Mouse (Mus musculus) embryonic facial prominence, embryonic 15.5 days (tissue): ENCODE data around the gene Wdr31. TPM values are rescaled to one million over a fixed set of nuclear protein-coding genes. Genes with fewer than 3 reads are reported as not detected.

Experiments
- ATAC-seq: fragments of 200-750 bp; cut with Nextera tagmentation; 2 replicates; pipeline ENCODE4 v1.8.0; 2017; ENCODE audit warnings: low read depth, moderate TSS enrichment; ENCODE audit not compliant: insufficient number of reproducible peaks, low FRiP score, low TSS enrichment
- H3K27ac ChIP-seq: fragments of 300-500 bp; sonication (generic); replicated peaks from 2 replicates; pipeline ENCODE4 v1.5.1; 2015; ENCODE audit warnings: mild to moderate bottlenecking, inconsistent platforms
- H3K27me3 ChIP-seq: fragments of 300-500 bp; sonication (generic); 2 replicates; pipeline ENCODE4 v1.6.1; 2015; ENCODE audit warnings: inconsistent platforms
- H3K36me3 ChIP-seq: fragments of 300-500 bp; sonication (generic); 2 replicates; pipeline ENCODE4 v1.6.1; 2015; ENCODE audit warnings: mild to moderate bottlenecking, inconsistent platforms
- H3K4me1 ChIP-seq: fragments of 300-500 bp; sonication (generic); 2 replicates; pipeline ENCODE4 v1.6.1; 2015; ENCODE audit warnings: inconsistent platforms
- H3K4me2 ChIP-seq: fragments of 300-500 bp; sonication (generic); replicated peaks from 2 replicates; pipeline ENCODE4 v1.6.1; 2015; ENCODE audit warnings: mild to moderate bottlenecking, inconsistent platforms
- H3K4me3 ChIP-seq: fragments of 300-500 bp; sonication (generic); replicated peaks from 2 replicates; pipeline ENCODE4 v1.5.1; 2015; ENCODE audit warnings: mild to moderate bottlenecking, inconsistent platforms
- H3K9ac ChIP-seq: fragments of 300-500 bp; sonication (generic); 2 replicates; pipeline ENCODE4 v1.6.1; 2015; ENCODE audit warnings: inconsistent platforms
- H3K9me3 ChIP-seq: fragments of 300-500 bp; sonication (generic); replicated peaks from 2 replicates; pipeline ENCODE4 v1.6.1; 2016; ENCODE audit warnings: inconsistent platforms
- WGBS: fragments of 180-500 bp; shearing (Covaris S2); methylation state at CpG from one replicate; pipeline ENCODE4 v1.1.7; 2015; 5-methylcytosine and 5-hydroxymethylcytosine counted together
- polyA plus RNA-seq: library from polyadenylated mRNA; unstranded; fragments of >200 nt; fragmentation: Nextera tagmentation; extraction: Ambion mirVana; gene quantifications from 2 replicates; pipeline ENCODE4 v1.2.1, GENCODE M21; 2015

The Wdr31 gene
- polyA plus RNA-seq, 1 experiment from 2014 or later, result 11.2 TPM

- H3K36me3 ChIP-seq, result peaks cover 50% of the 10 kb centered on the region
- no peaks in the 10 kb centered on the region for H3K27me3 ChIP-seq
- no peak for ATAC-seq
- peaks cover 42% of the 10 kb centered on the region for H3K4me1 ChIP-seq
- H3K9me3 ChIP-seq, result no peaks in the 10 kb centered on the region
- WGBS, result 41% methylated on average over 11 of the region's 11 CpGs
- H3K27ac ChIP-seq, result no peak overlapping the region
- no peak overlapping the region for H3K9ac ChIP-seq
- H3K4me2 ChIP-seq, result no peak overlapping the region
- no peak overlapping the region for H3K4me3 ChIP-seq
Observed at GRCm38 (mm10) chr4:62513998-62514506, 43.4 kb upstream of the Wdr31 start.

GRCm38 (mm10) chr4:62509946-62510345, 39.2 kb upstream of the Wdr31 start:
- H3K9me3 ChIP-seq, result no peaks in the 10 kb centered on the region
- ATAC-seq, result no peak
- 89% methylated on average over 11 of the region's 11 CpGs for WGBS
- H3K4me2 ChIP-seq, result no peak overlapping the region
- no peak overlapping the region for H3K27ac ChIP-seq
- no peaks in the 10 kb centered on the region for H3K27me3 ChIP-seq
- no peak overlapping the region for H3K4me3 ChIP-seq
- H3K36me3 ChIP-seq, result peaks cover 64% of the 10 kb centered on the region
- no peak overlapping the region for H3K9ac ChIP-seq
- peaks cover 7% of the 10 kb centered on the region; the same call in 1 of the 2 replicates for H3K4me1 ChIP-seq

GRCm38 (mm10) chr4:62508839-62509238, 38.1 kb upstream of the Wdr31 start:
- ATAC-seq, result no peak
- H3K4me1 ChIP-seq, result peaks cover under 1% of the 10 kb centered on the region; the same call in 1 of the 2 replicates
- 90% methylated on average over 5 of the region's 5 CpGs for WGBS
- no peak overlapping the region for H3K27ac ChIP-seq
- no peak overlapping the region for H3K4me3 ChIP-seq
- H3K36me3 ChIP-seq, result peaks cover 63% of the 10 kb centered on the region
- no peaks in the 10 kb centered on the region for H3K27me3 ChIP-seq
- H3K4me2 ChIP-seq, result no peak overlapping the region
- no peaks in the 10 kb centered on the region for H3K9me3 ChIP-seq
- H3K9ac ChIP-seq, result no peak overlapping the region

- no peak for ATAC-seq
- Histone ChIP-seq H3K4me2 (no peak overlapping the region), H3K4me1 (0 out of 2 replicates have a peak, but pooled peaks cover 11% of the 10 kb centered on the region), H3K9ac (no peak overlapping the region), H3K27ac (no peak overlapping the region), H3K36me3 (peaks cover 42% of the 10 kb centered on the region), H3K9me3 (no peaks in the 10 kb centered on the region), H3K4me3 (no peak overlapping the region), H3K27me3 (no peaks in the 10 kb centered on the region)
- WGBS, result 60% methylated on average over 2 of the region's 2 CpGs
Observed at GRCm38 (mm10) chr4:62506798-62507197, 36.1 kb upstream of the Wdr31 start.

- Histone ChIP-seq H3K4me3 (no peak overlapping the region), H3K27me3 (no peaks in the 10 kb centered on the region), H3K4me2 (no peak overlapping the region), H3K9me3 (no peaks in the 10 kb centered on the region), H3K4me1 (peaks cover 15% of the 10 kb centered on the region), H3K36me3 (peaks cover 34% of the 10 kb centered on the region), H3K27ac (no peak overlapping the region), H3K9ac (no peak overlapping the region)
- 78% methylated on average over 3 of the region's 3 CpGs for WGBS
- no peak for ATAC-seq
Observed at GRCm38 (mm10) chr4:62505991-62506390, 35.3 kb upstream of the Wdr31 start.

- peak within 1 kb of the TSS; percentile 24 for H3K27ac ChIP-seq
- peak within 1 kb of the TSS; percentile 61 for H3K4me3 ChIP-seq
- H3K4me1 ChIP-seq, result peaks cover 15% of the 10 kb centered on the region
- H3K9ac ChIP-seq, result peak within 1 kb of the TSS; percentile 50
- 49% methylated on average over 3 of the region's 3 CpGs for WGBS
- peaks cover 21% of the 10 kb centered on the region for H3K36me3 ChIP-seq
- no peak for ATAC-seq
- no peaks in the 10 kb centered on the region for H3K27me3 ChIP-seq
- no peaks in the 10 kb centered on the region for H3K9me3 ChIP-seq
- H3K4me2 ChIP-seq, result peak within 1 kb of the TSS; percentile 66
Observed at GRCm38 (mm10) chr4:62503374-62503970, 32.8 kb upstream of the Wdr31 start, which contains the start of gene Hdhd3. TSS of gene Hdhd3 (minus strand) at chr4:62503467.

- no peaks in the 10 kb centered on the region for H3K9me3 ChIP-seq
- no peak overlapping the region for H3K4me3 ChIP-seq
- H3K36me3 ChIP-seq, result peaks cover 22% of the 10 kb centered on the region
- no peak overlapping the region for H3K9ac ChIP-seq
- H3K27ac ChIP-seq, result no peak overlapping the region
- no peak overlapping the region for H3K4me2 ChIP-seq
- ATAC-seq, result no peak
- H3K27me3 ChIP-seq, result no peaks in the 10 kb centered on the region
- WGBS, result 54% methylated on average over 7 of the region's 7 CpGs
- H3K4me1 ChIP-seq, result peaks cover 15% of the 10 kb centered on the region
Observed at GRCm38 (mm10) chr4:62502969-62503368, 32.3 kb upstream of the Wdr31 start.

GRCm38 (mm10) chr4:62501964-62502732, 31.5 kb upstream of the Wdr31 start:
- H3K4me1 ChIP-seq, result peaks cover 15% of the 10 kb centered on the region
- peak overlapping the region; percentile 24 for H3K27ac ChIP-seq
- H3K9ac ChIP-seq, result peak overlapping the region; percentile 50
- H3K36me3 ChIP-seq, result peaks cover 18% of the 10 kb centered on the region
- 2% methylated on average over 38 of the region's 38 CpGs for WGBS
- H3K4me2 ChIP-seq, result peak overlapping the region; percentile 66
- no peaks in the 10 kb centered on the region for H3K9me3 ChIP-seq
- no peaks in the 10 kb centered on the region for H3K27me3 ChIP-seq
- H3K4me3 ChIP-seq, result peak overlapping the region; percentile 61
- peak; percentile 92 for ATAC-seq

- Histone ChIP-seq H3K4me2 (peak overlapping the region; percentile 66), H3K9ac (peak overlapping the region; percentile 50), H3K27me3 (no peaks in the 10 kb centered on the region), H3K36me3 (peaks cover 18% of the 10 kb centered on the region), H3K4me3 (peak overlapping the region; percentile 61), H3K27ac (peak overlapping the region; percentile 24), H3K4me1 (peaks cover 15% of the 10 kb centered on the region), H3K9me3 (no peaks in the 10 kb centered on the region)
- WGBS, result under 1% methylated on average over 7 of the region's 7 CpGs
- no peak for ATAC-seq
Observed at GRCm38 (mm10) chr4:62501534-62501933, 30.8 kb upstream of the Wdr31 start.

- WGBS, result 79% methylated on average over 4 of the region's 4 CpGs
- H3K4me3 ChIP-seq, result no peak overlapping the region
Observed at GRCm38 (mm10) chr4:62500799-62501198, 30.1 kb upstream of the Wdr31 start.

GRCm38 (mm10) chr4:62496815-62497214, 26.1 kb upstream of the Wdr31 start:
- 62% methylated on average over 8 of the region's 8 CpGs for WGBS
- no peak; the same call in 1 of the 2 replicates for ATAC-seq
- Histone ChIP-seq H3K27me3 (no peaks in the 10 kb centered on the region), H3K27ac (no peak overlapping the region), H3K4me2 (no peak overlapping the region), H3K9ac (no peak overlapping the region), H3K4me3 (no peak overlapping the region), H3K9me3 (no peaks in the 10 kb centered on the region), H3K4me1 (peaks cover 4% of the 10 kb centered on the region), H3K36me3 (peaks cover 18% of the 10 kb centered on the region)

More at GRCm38 (mm10) chr4:62500799-62501198, 30.1 kb upstream of the Wdr31 start:
- Histone ChIP-seq H3K36me3 (peaks cover 18% of the 10 kb centered on the region), H3K27me3 (no peaks in the 10 kb centered on the region), H3K9me3 (no peaks in the 10 kb centered on the region), H3K4me2 (no peak overlapping the region), H3K27ac (no peak overlapping the region), H3K4me1 (peaks cover 15% of the 10 kb centered on the region), H3K9ac (no peak overlapping the region)
- no peak for ATAC-seq
